19 mouse cellular contexts compared by ENCODE assay signal in genomic region chr11:98537480-98538034, GRCm38 (mm10). TPM values are rescaled to one million over a fixed set of nuclear protein-coding genes. Genes with fewer than 3 reads are reported as not detected.
"Had no signal": no experiment of that assay in that cellular context is flagged by ENCODE, and none has a peak within 500 bp of the region (broad histone marks: within the 10 kb centered on the region; RNA-seq: fewer than 3 reads in every experiment).

No protein-coding gene starts in this region.

- H3K9ac ChIP-seq: neural tube, embryonic 13.5 days; neural tube, embryonic 15.5 days; stomach, embryonic 15.5 days had no signal

- DNase-seq: retina, postnatal 1 day; right cerebral cortex, adult 18-20 months; right cerebral cortex, postnatal 14 days; right cerebral cortex, postnatal 25 days; right cerebral cortex, postnatal 4 days; spleen, adult 18-20 months; thymus, adult 18-20 months; thymus, adult 2 months; thymus, postnatal 14 days; thymus, postnatal 25 days; thymus, postnatal 36 days; thymus, postnatal 4 days had no signal

- H3K4me3 ChIP-seq: neural tube, embryonic 13.5 days; neural tube, embryonic 15.5 days; stomach, embryonic 15.5 days had no signal

- H3K4me2 ChIP-seq: neural tube, embryonic 13.5 days; neural tube, embryonic 15.5 days; stomach, embryonic 15.5 days had no signal

- H3K27ac ChIP-seq: neural tube, embryonic 13.5 days; neural tube, embryonic 15.5 days; stomach, embryonic 15.5 days; stomach, postnatal 0 days had no signal

- H3K36me3 ChIP-seq: neural tube, embryonic 13.5 days; neural tube, embryonic 15.5 days; stomach, embryonic 15.5 days had no signal

- H3K4me1 ChIP-seq: neural tube, embryonic 13.5 days; neural tube, embryonic 15.5 days; stomach, embryonic 15.5 days had no signal

- H3K9me3 ChIP-seq: neural tube, embryonic 13.5 days; neural tube, embryonic 15.5 days; stomach, embryonic 15.5 days had no signal

RNA-seq across cellular contexts. Expression of gene Zpbp2, which starts 13.3 kb away (rescaled TPM):
- polyA plus RNA-seq: neural tube, embryonic 13.5 days; neural tube, embryonic 14.5 days; neural tube, embryonic 15.5 days; small intestine, adult 2 months; stomach, embryonic 14.5 days had no signal
